Mouse (Mus musculus) myocyte (in vitro differentiated cells): ENCODE results near the gene Btbd10.

Experiments
- CEBPB ChIP-seq: IDR thresholded peaks from 2 replicates; pipeline ENCODE4 v1.6.1; 2011; ENCODE audit warnings: mild to moderate bottlenecking, moderate library complexity; ENCODE audit not compliant: poor library complexity, insufficient read depth, severe bottlenecking
- E2F4 ChIP-seq: IDR thresholded peaks from one replicate; pipeline ENCODE4 v1.6.1; 2011; ENCODE audit warnings: mild to moderate bottlenecking, control low read depth, moderate library complexity; ENCODE audit not compliant: insufficient read depth
- MAX ChIP-seq: IDR thresholded peaks from one replicate; pipeline ENCODE4 v1.6.1; 2011; ENCODE audit warnings: low read depth, mild to moderate bottlenecking, control low read depth
- MYOD1 ChIP-seq, 3 experiments: IDR thresholded peaks; one replicate each; pipeline ENCODE4 v1.6.1; 2011; ENCODE audit warnings: control low read depth in 2 of 3, low read depth in 2 of 3, mild to moderate bottlenecking in 2 of 3, moderate library complexity in 1 of 3; ENCODE audit not compliant: insufficient read length in 2 of 3, control insufficient read depth in 1 of 3
- MYOG ChIP-seq, 3 experiments: IDR thresholded peaks; one replicate each; pipeline ENCODE4 v1.6.1; 2011; ENCODE audit warnings: control low read depth in 2 of 3, low read depth in 2 of 3, mild to moderate bottlenecking in 2 of 3; ENCODE audit not compliant: insufficient read length in 2 of 3, control insufficient read depth in 1 of 3, insufficient read depth in 1 of 3
- POLR2A ChIP-seq: IDR thresholded peaks from one replicate; pipeline ENCODE4 v1.6.1; 2011; ENCODE audit warnings: low read depth, mild to moderate bottlenecking, control low read depth, moderate library complexity; ENCODE audit not compliant: insufficient read length
- POLR2AphosphoS2 ChIP-seq: IDR thresholded peaks from one replicate; pipeline ENCODE4 v1.6.1; 2011; ENCODE audit warnings: low read depth, control low read depth; ENCODE audit not compliant: insufficient read length
- REST ChIP-seq: IDR thresholded peaks from one replicate; pipeline ENCODE4 v1.6.1; 2011; ENCODE audit warnings: mild to moderate bottlenecking, control low read depth, moderate library complexity; ENCODE audit not compliant: insufficient read depth, insufficient read length
- TCF12 ChIP-seq: IDR thresholded peaks from one replicate; pipeline ENCODE4 v1.6.1; 2011; ENCODE audit warnings: mild to moderate bottlenecking, control low read depth; ENCODE audit not compliant: poor library complexity, insufficient read depth, severe bottlenecking
- USF1 ChIP-seq: IDR thresholded peaks from one replicate; pipeline ENCODE4 v1.6.1; 2011; ENCODE audit warnings: low read depth, mild to moderate bottlenecking, control low read depth, moderate library complexity

- no peak for TF ChIP-seq TCF12
- no peak for TF ChIP-seq MAX
- no peak for TF ChIP-seq CEBPB
- TF ChIP-seq POLR2AphosphoS2: no peak
- no peak for TF ChIP-seq E2F4
- TF ChIP-seq POLR2A: no peak
- no peak for TF ChIP-seq USF1
- TF ChIP-seq REST: no peak
- TF ChIP-seq MYOD1 (IDR thresholded peaks at IDR 0.05; ENCODE audit: control insufficient read depth in 1 of 3, insufficient read length in 2 of 3, low read depth in 2 of 3): no peak
- no peak for TF ChIP-seq MYOG (IDR thresholded peaks at IDR 0.05; ENCODE audit: control insufficient read depth in 1 of 3, insufficient read depth in 1 of 3, insufficient read length in 2 of 3, low read depth in 2 of 3)
These were observed 19.3 kb upstream of the Btbd10 start, which contains the start of gene Pth for GRCm38 (mm10) chr7:113388470-113388869.
